Mouse (Mus musculus): ENCODE data around the gene S1pr5.

DNA sequence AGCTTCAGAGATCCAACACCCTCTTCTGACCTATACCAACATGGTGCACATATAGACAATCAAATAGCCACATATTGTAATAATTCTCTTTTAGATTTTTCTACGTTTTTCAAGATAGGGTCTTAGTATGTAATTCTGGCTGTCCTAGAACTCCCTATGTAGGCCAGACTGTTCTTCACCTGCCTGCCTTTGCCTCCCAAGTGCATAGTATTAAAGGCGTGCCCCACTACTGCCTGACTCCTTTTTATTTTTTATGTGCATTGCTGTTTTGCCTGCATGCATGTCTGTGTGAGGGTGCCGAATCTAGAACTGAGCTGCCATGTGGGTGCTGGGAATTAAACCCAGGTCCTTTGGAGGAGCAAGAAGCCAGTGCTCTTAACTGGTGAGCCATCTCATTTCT is 44.0 kb upstream of the S1pr5 start:
- no peak for TF ChIP-seq POLR2A (IDR thresholded peaks at IDR 0.05; ENCODE audit: insufficient read depth, low read depth, low read length)
- TF ChIP-seq CTCF (IDR thresholded peaks at IDR 0.05; ENCODE audit: insufficient read depth, low read depth, low read length), result no peak
